Mouse (Mus musculus) hindbrain, embryonic 15.5 days (tissue): ENCODE measurements at regions not wholly inside any gene's neighbourhood (a gene's known extent, or its start where the extent isn't known, plus 50 kb on each side); places are given as distances from the start of the nearest gene placed in this dataset.

Source experiments
- ATAC-seq: fragments of 200-750 bp; cut with Nextera tagmentation; 2 replicates; pipeline ENCODE4 v1.8.0; 2017; ENCODE audit warnings: low read depth, moderate number of reproducible peaks, moderate TSS enrichment; ENCODE audit not compliant: low FRiP score
- H3K27ac ChIP-seq: fragments of 300-500 bp; sonication (generic); replicated peaks from 2 replicates; pipeline ENCODE4 v1.5.1; 2015; ENCODE audit warnings: mild to moderate bottlenecking, inconsistent platforms
- H3K27me3 ChIP-seq: fragments of 300-500 bp; sonication (generic); 2 replicates; pipeline ENCODE4 v1.6.1; 2015; ENCODE audit warnings: control low read depth, inconsistent platforms
- H3K36me3 ChIP-seq: fragments of 300-500 bp; sonication (generic); 2 replicates; pipeline ENCODE4 v1.6.1; 2015; ENCODE audit warnings: control low read depth, inconsistent platforms
- H3K4me1 ChIP-seq: fragments of 300-500 bp; sonication (generic); replicated peaks from 2 replicates; pipeline ENCODE4 v1.6.1; 2015; ENCODE audit warnings: control low read depth, inconsistent platforms
- H3K4me2 ChIP-seq: fragments of 300-500 bp; sonication (generic); 2 replicates; pipeline ENCODE4 v1.6.1; 2015; ENCODE audit warnings: moderate library complexity, mild to moderate bottlenecking, inconsistent platforms
- H3K4me3 ChIP-seq: fragments of 300-500 bp; sonication (generic); 2 replicates; pipeline ENCODE4 v1.5.1; 2015; ENCODE audit warnings: mild to moderate bottlenecking, inconsistent platforms
- H3K9ac ChIP-seq: fragments of 300-500 bp; sonication (generic); 2 replicates; pipeline ENCODE4 v1.6.1; 2015; ENCODE audit warnings: inconsistent platforms
- H3K9me3 ChIP-seq: fragments of 300-500 bp; sonication (generic); 2 replicates; pipeline ENCODE4 v1.6.1; 2016; ENCODE audit warnings: control low read depth, inconsistent platforms
- WGBS: fragments of 180-500 bp; shearing (Covaris S2); methylation state at CpG from one replicate; pipeline ENCODE4 v1.1.7; 2015; 5-methylcytosine and 5-hydroxymethylcytosine counted together

- no peaks in the 10 kb centered on the region for H3K27me3 ChIP-seq
- 84% methylated on average over 3 of the region's 3 CpGs for WGBS
- no peak overlapping the region for H3K27ac ChIP-seq
- no peak overlapping the region for H3K4me3 ChIP-seq
- no peaks in the 10 kb centered on the region for H3K9me3 ChIP-seq
- no peak for ATAC-seq
- peaks cover 5% of the 10 kb centered on the region; the same call in 1 of the 2 replicates for H3K4me1 ChIP-seq
- no peak overlapping the region for H3K4me2 ChIP-seq
- H3K9ac ChIP-seq: no peak overlapping the region
- no peaks in the 10 kb centered on the region for H3K36me3 ChIP-seq
Observed at GRCm38 (mm10) chr8:103398179-103398578, 612.7 kb upstream of the Cdh11 start.

- peaks cover 5% of the 10 kb centered on the region; the same call in 1 of the 2 replicates for H3K4me1 ChIP-seq
- H3K4me3 ChIP-seq: no peak overlapping the region
- no peaks in the 10 kb centered on the region for H3K27me3 ChIP-seq
- no peak overlapping the region for H3K9ac ChIP-seq
- WGBS: 93% methylated on average over 3 of the region's 3 CpGs
- ATAC-seq: no peak
- H3K9me3 ChIP-seq: no peaks in the 10 kb centered on the region
- no peak overlapping the region for H3K27ac ChIP-seq
- H3K36me3 ChIP-seq: no peaks in the 10 kb centered on the region
- H3K4me2 ChIP-seq: no peak overlapping the region
Observed at GRCm38 (mm10) chr8:103399466-103399865, 614.0 kb upstream of the Cdh11 start.

- no peak for ATAC-seq
- H3K4me1 ChIP-seq: peaks cover 5% of the 10 kb centered on the region; the same call in 1 of the 2 replicates
- H3K9ac ChIP-seq: no peak overlapping the region
- WGBS: 87% methylated on average over 1 of the region's 1 CpGs
- H3K9me3 ChIP-seq: no peaks in the 10 kb centered on the region
- H3K36me3 ChIP-seq: no peaks in the 10 kb centered on the region
- no peak overlapping the region for H3K4me2 ChIP-seq
- no peak overlapping the region for H3K27ac ChIP-seq
- H3K4me3 ChIP-seq: no peak overlapping the region
- H3K27me3 ChIP-seq: no peaks in the 10 kb centered on the region
Observed at GRCm38 (mm10) chr8:103400143-103400542, 614.7 kb upstream of the Cdh11 start.

GRCm38 (mm10) chr8:103402731-103403130, 617.3 kb upstream of the Cdh11 start:
- WGBS: 80% methylated on average over 3 of the region's 3 CpGs
- no peaks in the 10 kb centered on the region for H3K27me3 ChIP-seq
- no peak overlapping the region for H3K27ac ChIP-seq
- no peak overlapping the region for H3K4me2 ChIP-seq
- no peaks in the 10 kb centered on the region for H3K9me3 ChIP-seq
- H3K36me3 ChIP-seq: no peaks in the 10 kb centered on the region
- H3K9ac ChIP-seq: no peak overlapping the region
- no peak for ATAC-seq
- H3K4me3 ChIP-seq: no peak overlapping the region
- H3K4me1 ChIP-seq: no peaks in the 10 kb centered on the region

GRCm38 (mm10) chr8:103403826-103404225, 618.4 kb upstream of the Cdh11 start:
- H3K27me3 ChIP-seq: no peaks in the 10 kb centered on the region
- no peaks in the 10 kb centered on the region for H3K36me3 ChIP-seq
- no peak for ATAC-seq
- no peak overlapping the region for H3K9ac ChIP-seq
- WGBS: 90% methylated on average over 4 of the region's 4 CpGs
- no peak overlapping the region for H3K4me2 ChIP-seq
- H3K4me1 ChIP-seq: no peaks in the 10 kb centered on the region
- no peak overlapping the region for H3K4me3 ChIP-seq
- no peak overlapping the region for H3K27ac ChIP-seq
- H3K9me3 ChIP-seq: no peaks in the 10 kb centered on the region

- Histone ChIP-seq H3K4me2 (no peak overlapping the region), H3K9me3 (no peaks in the 10 kb centered on the region), H3K36me3 (no peaks in the 10 kb centered on the region), H3K9ac (no peak overlapping the region), H3K27me3 (no peaks in the 10 kb centered on the region), H3K4me3 (no peak overlapping the region), H3K4me1 (no peaks in the 10 kb centered on the region), H3K27ac (no peak overlapping the region)
- no peak for ATAC-seq
- WGBS: 79% methylated on average over 12 of the region's 12 CpGs
Observed at GRCm38 (mm10) chr8:103405787-103406186, 620.3 kb upstream of the Cdh11 start.

GRCm38 (mm10) chr8:103406921-103407320, 621.5 kb upstream of the Cdh11 start:
- Histone ChIP-seq H3K9me3 (no peaks in the 10 kb centered on the region), H3K9ac (no peak overlapping the region), H3K4me1 (no peaks in the 10 kb centered on the region), H3K36me3 (no peaks in the 10 kb centered on the region), H3K4me2 (no peak overlapping the region), H3K4me3 (no peak overlapping the region), H3K27me3 (no peaks in the 10 kb centered on the region), H3K27ac (no peak overlapping the region)
- WGBS: 90% methylated on average over 2 of the region's 2 CpGs
- no peak for ATAC-seq

- Histone ChIP-seq H3K27me3 (no peaks in the 10 kb centered on the region), H3K36me3 (no peaks in the 10 kb centered on the region), H3K9me3 (no peaks in the 10 kb centered on the region), H3K4me2 (no peak overlapping the region), H3K4me1 (no peaks in the 10 kb centered on the region), H3K4me3 (no peak overlapping the region), H3K27ac (no peak overlapping the region), H3K9ac (no peak overlapping the region)
- no peak for ATAC-seq
- 75% methylated on average over 5 of the region's 5 CpGs for WGBS
Observed at GRCm38 (mm10) chr8:103407631-103408030, 622.2 kb upstream of the Cdh11 start.

GRCm38 (mm10) chr8:103408411-103408810, 623.0 kb upstream of the Cdh11 start:
- Histone ChIP-seq H3K27me3 (no peaks in the 10 kb centered on the region), H3K4me3 (no peak overlapping the region), H3K27ac (no peak overlapping the region), H3K36me3 (no peaks in the 10 kb centered on the region), H3K4me2 (no peak overlapping the region), H3K9me3 (no peaks in the 10 kb centered on the region), H3K9ac (no peak overlapping the region), H3K4me1 (no peaks in the 10 kb centered on the region)
- WGBS: 91% methylated on average over 3 of the region's 3 CpGs
- no peak for ATAC-seq

GRCm38 (mm10) chr8:103409121-103409551, 623.7 kb upstream of the Cdh11 start:
- Histone ChIP-seq H3K4me1 (no peaks in the 10 kb centered on the region), H3K27me3 (no peaks in the 10 kb centered on the region), H3K4me2 (no peak overlapping the region), H3K9me3 (no peaks in the 10 kb centered on the region), H3K27ac (no peak overlapping the region), H3K4me3 (no peak overlapping the region), H3K9ac (no peak overlapping the region), H3K36me3 (no peaks in the 10 kb centered on the region)
- WGBS: 82% methylated on average over 2 of the region's 2 CpGs
- ATAC-seq: no peak

GRCm38 (mm10) chr8:103412731-103413130, 627.3 kb upstream of the Cdh11 start:
- H3K27me3 ChIP-seq: no peaks in the 10 kb centered on the region
- ATAC-seq: no peak
- H3K9me3 ChIP-seq: no peaks in the 10 kb centered on the region
- H3K36me3 ChIP-seq: no peaks in the 10 kb centered on the region
- H3K27ac ChIP-seq: no peak overlapping the region
- WGBS: 71% methylated on average over 7 of the region's 7 CpGs
- H3K4me1 ChIP-seq: no peaks in the 10 kb centered on the region
- no peak overlapping the region for H3K4me3 ChIP-seq
- no peak overlapping the region for H3K4me2 ChIP-seq
- no peak overlapping the region for H3K9ac ChIP-seq

GRCm38 (mm10) chr8:103413589-103414575, 628.4 kb upstream of the Cdh11 start:
- Histone ChIP-seq H3K9me3 (no peaks in the 10 kb centered on the region), H3K9ac (no peak overlapping the region), H3K27ac (no peak overlapping the region), H3K4me2 (no peak overlapping the region), H3K4me1 (no peaks in the 10 kb centered on the region), H3K27me3 (no peaks in the 10 kb centered on the region), H3K36me3 (no peaks in the 10 kb centered on the region), H3K4me3 (no peak overlapping the region)
- ATAC-seq: no peak
- WGBS: 61% methylated on average over 11 of the region's 11 CpGs
